Mouse (Mus musculus) cerebellum, adult 2 months (tissue): ENCODE measurements around the gene Plcl2.

Experiments used
- CTCF ChIP-seq: fragments of 200-500 bp; IDR thresholded peaks from 2 replicates; pipeline ENCODE4 v1.5.1; 2011; ENCODE audit warnings: low read depth, mild to moderate bottlenecking, control low read depth, low read length, moderate library complexity, borderline replicate concordance; ENCODE audit not compliant: insufficient read depth
- POLR2A ChIP-seq: fragments of 200-500 bp; IDR thresholded peaks from 2 replicates; pipeline ENCODE4 v1.6.1; 2011; ENCODE audit warnings: low read length, control low read depth, borderline replicate concordance; ENCODE audit not compliant: insufficient read depth

DNA sequence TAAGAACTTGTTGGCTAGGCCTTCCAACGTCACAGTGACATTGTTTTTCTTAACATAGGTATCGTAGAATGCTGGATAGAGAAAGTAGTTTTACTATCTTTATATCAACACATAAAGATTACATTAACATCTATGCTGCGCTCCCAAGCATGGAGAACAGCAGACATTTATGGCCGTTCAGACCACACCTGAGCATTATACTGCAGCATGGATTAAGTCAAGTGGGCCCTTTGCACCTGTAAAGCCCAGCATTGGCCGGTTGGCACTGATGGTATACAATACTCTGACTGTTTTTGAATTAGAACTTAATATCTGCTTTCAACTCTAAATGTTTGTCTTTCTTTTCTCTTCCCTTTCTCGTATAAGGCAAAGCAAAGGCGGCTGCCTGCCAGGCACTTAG is 4.8 kb downstream of the Plcl2 start:
- no peak for TF ChIP-seq CTCF
- no peak for TF ChIP-seq POLR2A
